Mouse (Mus musculus): ENCODE results near the gene Ercc6.

The Ercc6 gene

GRCm38 (mm10) chr14:32520400-32520926 is 7.1 kb downstream of the Ercc6 start:
- no peak for DNase-seq

GRCm38 (mm10) chr14:32522336-32522735 is 9.0 kb downstream of the Ercc6 start:
- DNase-seq: no peak

GRCm38 (mm10) chr14:32524071-32524470 is 10.8 kb downstream of the Ercc6 start:
- no peak for DNase-seq

- peak; percentile 20 for DNase-seq
These were observed 12.8 kb downstream of the Ercc6 start for GRCm38 (mm10) chr14:32525996-32526705.

- no peak for DNase-seq
These were observed 13.9 kb downstream of the Ercc6 start for GRCm38 (mm10) chr14:32527211-32527610.

- DNase-seq: peak; percentile 39
These were observed 15.7 kb downstream of the Ercc6 start for GRCm38 (mm10) chr14:32529036-32529435.

- DNase-seq: peak; percentile 33
These were observed 17.6 kb downstream of the Ercc6 start for GRCm38 (mm10) chr14:32530896-32531295.

GRCm38 (mm10) chr14:32531371-32531770 is 18.1 kb downstream of the Ercc6 start:
- DNase-seq: no peak

GRCm38 (mm10) chr14:32532381-32533147 is 19.2 kb downstream of the Ercc6 start:
- DNase-seq: no peak

GRCm38 (mm10) chr14:32533148-32533520 is 19.8 kb downstream of the Ercc6 start:
- no peak for DNase-seq

GRCm38 (mm10) chr14:32533656-32534055 is 20.3 kb downstream of the Ercc6 start:
- no peak for DNase-seq

- DNase-seq: no peak
These were observed 20.8 kb downstream of the Ercc6 start for GRCm38 (mm10) chr14:32534137-32534536.

- DNase-seq: peak; percentile 38
These were observed 23.4 kb downstream of the Ercc6 start for GRCm38 (mm10) chr14:32536763-32537162.

- DNase-seq: no peak
These were observed 24.8 kb downstream of the Ercc6 start for GRCm38 (mm10) chr14:32538115-32538514.

GRCm38 (mm10) chr14:32543075-32543474 is 29.8 kb downstream of the Ercc6 start:
- no peak for DNase-seq

- no peak for DNase-seq
These were observed 33.4 kb downstream of the Ercc6 start for GRCm38 (mm10) chr14:32546676-32547075.

GRCm38 (mm10) chr14:32551854-32552253 is 38.5 kb downstream of the Ercc6 start:
- DNase-seq: no peak

- DNase-seq: no peak
These were observed 40.0 kb downstream of the Ercc6 start for GRCm38 (mm10) chr14:32553198-32553903.

GRCm38 (mm10) chr14:32554860-32555526 is 41.7 kb downstream of the Ercc6 start:
- DNase-seq: no peak

GRCm38 (mm10) chr14:32561428-32561827 is 48.1 kb downstream of the Ercc6 start:
- DNase-seq: no peak

GRCm38 (mm10) chr14:32563661-32564060 is 50.3 kb downstream of the Ercc6 start:
- no peak for DNase-seq

GRCm38 (mm10) chr14:32572519-32572918 is 59.2 kb downstream of the Ercc6 start:
- no peak for DNase-seq

GRCm38 (mm10) chr14:32578420-32578819 is 65.1 kb downstream of the Ercc6 start:
- no peak for DNase-seq

Data from right cerebral cortex, postnatal 14 days (tissue).